Mouse (Mus musculus) olfactory bulb, adult 2 months (tissue): ENCODE data around the gene Auts2.

Experiments used
- CTCF ChIP-seq: fragments of 200-500 bp; IDR thresholded peaks from 2 replicates; pipeline ENCODE4 v1.5.1; 2012; ENCODE audit warnings: low read depth, mild to moderate bottlenecking, low read length, moderate library complexity; ENCODE audit not compliant: insufficient read depth
- POLR2A ChIP-seq: fragments of 200-500 bp; IDR thresholded peaks from 2 replicates; pipeline ENCODE4 v1.6.1; 2012; ENCODE audit warnings: mild to moderate bottlenecking, low read depth, low read length, moderate library complexity; ENCODE audit not compliant: insufficient read depth

DNA sequence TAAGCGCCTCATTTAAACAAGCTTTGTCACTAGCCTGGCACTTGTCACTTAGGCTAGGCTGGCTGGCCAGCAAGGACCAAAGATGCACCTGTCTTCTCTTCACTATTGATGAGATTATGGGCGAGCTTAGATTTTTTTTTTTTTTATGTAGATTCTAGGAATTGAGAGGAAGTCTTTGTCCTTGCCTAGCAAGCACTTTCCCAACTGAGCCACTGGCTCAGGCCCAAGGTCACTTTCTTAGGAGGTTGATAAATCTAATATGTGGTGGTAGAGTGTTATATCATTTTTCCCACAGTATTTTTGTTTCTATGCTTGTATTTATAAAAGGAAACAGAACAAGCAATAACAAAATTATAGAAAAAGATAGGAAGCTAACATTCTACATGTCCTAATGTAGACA is 571.2 kb downstream of the Auts2 start:
- no peak for TF ChIP-seq POLR2A
- no peak for TF ChIP-seq CTCF
